In genomic region chr13:54828508-54828907, GRCm38 (mm10) we compare ENCODE assay signal across 22 mouse cellular contexts. TPM values are rescaled to one million over a fixed set of nuclear protein-coding genes. Genes with fewer than 3 reads are reported as not detected.
DNase-seq lines count a peak whose midpoint lies in the region; ATAC-seq and TF ChIP-seq lines count a peak whose summit lies in the region.
"Had no signal": no experiment of that assay in that cellular context is flagged by ENCODE, and none has a peak within 500 bp of the region (broad histone marks: within the 10 kb centered on the region; RNA-seq: fewer than 3 reads in every experiment).

No protein-coding gene starts in this region.

- TF ChIP-seq POLR2A in kidney, adult 2 months (IDR thresholded peaks at IDR 0.05; ENCODE audit: low read depth, low read length) = no peak

- TF ChIP-seq CTCF in kidney, adult 2 months (conservative IDR thresholded peaks at IDR 0.05; ENCODE audit: insufficient read depth, insufficient read length, low read depth, low read length) = no peak

- no peaks in the 10 kb centered on the region for H3K36me3 ChIP-seq in kidney, adult 2 months (ENCODE audit: control insufficient read depth, insufficient read depth, low read length)
- H3K36me3 ChIP-seq in kidney, embryonic 14.5 days (ENCODE audit: control insufficient read depth, insufficient read depth, low read length) = no peaks in the 10 kb centered on the region
- H3K36me3 ChIP-seq: forebrain, embryonic 10.5 days; heart, embryonic 10.5 days; neural tube, embryonic 12.5 days had no signal

- no peak overlapping the region for H3K4me3 ChIP-seq in kidney, adult 2 months (ENCODE audit: insufficient read depth, low read depth, low read length)
- no peak overlapping the region for H3K4me3 ChIP-seq in kidney, embryonic 14.5 days (ENCODE audit: low read length)
- H3K4me3 ChIP-seq: heart, embryonic 10.5 days; neural tube, embryonic 12.5 days had no signal

- no peak overlapping the region for H3K27ac ChIP-seq in kidney, adult 2 months (ENCODE audit: insufficient read depth, low read depth, low read length)
- no peak overlapping the region for H3K27ac ChIP-seq in kidney, embryonic 14.5 days (ENCODE audit: low read depth, low read length)
- H3K27ac ChIP-seq: forebrain, embryonic 10.5 days; heart, embryonic 10.5 days; neural tube, embryonic 12.5 days had no signal

- ATAC-seq in kidney, embryonic 14.5 days (ENCODE audit: low FRiP score, low TSS enrichment) = no peak
- ATAC-seq: inflammation-experienced regulatory T-cells, adult 6 months had no signal

- no peaks in the 10 kb centered on the region for H3K4me1 ChIP-seq in kidney, adult 2 months (ENCODE audit: control insufficient read depth, insufficient read depth, low read length)
- H3K4me1 ChIP-seq in kidney, embryonic 14.5 days (ENCODE audit: control insufficient read depth, insufficient read depth, low read length) = 0 out of 2 replicates have a peak, but pooled peaks cover 5% of the 10 kb centered on the region

- WGBS in kidney, adult 2 months = 55% methylated on average over 6 of the region's 6 CpGs
- 61% methylated on average over 6 of the region's 6 CpGs for WGBS in kidney, embryonic 14.5 days

- no peak overlapping the region for H3K4me2 ChIP-seq in kidney, embryonic 14.5 days (replicated peaks; ENCODE audit: low read depth, low read length)

- no peaks in the 10 kb centered on the region for H3K9me3 ChIP-seq in kidney, embryonic 14.5 days (ENCODE audit: control insufficient read depth, low read length)
- H3K9me3 ChIP-seq: forebrain, embryonic 10.5 days; heart, embryonic 10.5 days; neural tube, embryonic 12.5 days had no signal

- no peak overlapping the region for H3K9ac ChIP-seq in kidney, embryonic 14.5 days (ENCODE audit: low read depth, low read length)
- H3K9ac ChIP-seq: neural tube, embryonic 12.5 days had no signal

- DNase-seq in adrenal gland, postnatal 10 days = peak; percentile 49
- DNase-seq in adrenal gland, postnatal 25 days = no peak
- peak; percentile 60 for DNase-seq in kidney, adult 2 months
- DNase-seq in NIH3T3 (ENCODE audit: low read depth) = peak; percentile 68
- peak; percentile 25 to 59 for DNase-seq in kidney, postnatal 36 days
- DNase-seq in adipocyte (ENCODE audit: low spot score) = no peak
- no peak for DNase-seq in natural killer cell, adult 2 months (ENCODE audit: low spot score in 2 of 2)
- DNase-seq: cerebellum, adult 18-20 months; heart, postnatal 4 days; midbrain, embryonic 14.5 days; thymus, adult 2 months had no signal

- H3K27me3 ChIP-seq in kidney, adult 2 months (replicated peaks; ENCODE audit: control insufficient read depth, insufficient read depth, low read length) = no peaks in the 10 kb centered on the region
- H3K27me3 ChIP-seq in kidney, embryonic 14.5 days (ENCODE audit: control insufficient read depth, insufficient read depth, low read length) = no peaks in the 10 kb centered on the region
- H3K27me3 ChIP-seq: neural tube, embryonic 12.5 days had no signal

RNA-seq across cellular contexts. Expression of gene Tspan17, which starts 39.3 kb away (rescaled TPM):
- total RNA-seq in adrenal gland, postnatal 10 days (2021) = 10 to 100 TPM; 31.8 to 36.3 TPM
- total RNA-seq in adrenal gland, postnatal 25 days (2021) = 30.1 and 39.5 TPM in 2 replicates
- polyA plus RNA-seq in kidney, adult 2 months (2012; rRNA removed) = 10.0 and 12.6 TPM in 2 replicates
- 5.2 and 6.4 TPM in 2 replicates for polyA plus RNA-seq in kidney, embryonic 14.5 days (2014; fragmentation: Nextera tagmentation; extraction: Ambion mirVana)

RNA-seq across cellular contexts. Expression of gene Eif4e1b, which starts 44.7 kb away (rescaled TPM):
- total RNA-seq in adrenal gland, postnatal 10 days (2021) = under 1 TPM in 1 of 2 experiments, not detected in 1; 0.12 TPM
- not detected in 2 replicates for total RNA-seq in adrenal gland, postnatal 25 days (2021)
- polyA plus RNA-seq in kidney, adult 2 months (2012; rRNA removed) = not detected in 2 replicates
- not detected in 2 replicates for polyA plus RNA-seq in kidney, embryonic 14.5 days (2014; fragmentation: Nextera tagmentation; extraction: Ambion mirVana)
- total RNA-seq: gastrocnemius, adult 8-10 months; heart, postnatal 4 days; layer of hippocampus, postnatal 25 days had no signal
- polyA plus RNA-seq: C2C12; embryonic facial prominence, embryonic 11.5 days; forebrain, embryonic 10.5 days; heart, embryonic 10.5 days; inflammation-experienced regulatory T-cells, adult 6 months; limb, embryonic 11.5 days; liver, embryonic 16.5 days; midbrain, embryonic 14.5 days; neural tube, embryonic 12.5 days; thymus, adult 2 months had no signal

Comparison
In these comparisons a context has a peak if more than half of its experiments do, and no peak if none do; other contexts are left out.
1. DNase-seq: peak in adrenal gland, postnatal 10 days (single experiment), kidney, adult 2 months (single experiment), NIH3T3 (single experiment) and kidney, postnatal 36 days (2 of 2); none in adrenal gland, postnatal 25 days (single experiment), adipocyte (single experiment) and natural killer cell, adult 2 months (0 of 2).